Mouse (Mus musculus): ENCODE data around the gene Lgals4.

- TF ChIP-seq CTCF (IDR thresholded peaks at IDR 0.05; ENCODE audit: control insufficient read depth, insufficient read depth, insufficient read length) (no peak), CEBPB (IDR thresholded peaks at IDR 0.05; ENCODE audit: low read depth) (no peak), MYOG (IDR thresholded peaks at IDR 0.05; ENCODE audit: control insufficient read depth, extremely low read depth, insufficient read length) (no peak), MAX (IDR thresholded peaks at IDR 0.05) (no peak), USF1 (IDR thresholded peaks at IDR 0.05; ENCODE audit: low read depth) (no peak), MYOD1 (IDR thresholded peaks at IDR 0.05; ENCODE audit: control insufficient read depth, insufficient read length, low read depth) (no peak)
Measured at GRCm38 (mm10) chr7:28808957-28809393, 24.7 kb upstream of the Lgals4 start.
